Mouse (Mus musculus): ENCODE measurements around the gene St6galnac5. TPM values are rescaled to one million over a fixed set of nuclear protein-coding genes. Genes with fewer than 3 reads are reported as not detected.

The St6galnac5 gene
- total and polyA plus RNA-seq, 2 experiments: not detected

DNA sequence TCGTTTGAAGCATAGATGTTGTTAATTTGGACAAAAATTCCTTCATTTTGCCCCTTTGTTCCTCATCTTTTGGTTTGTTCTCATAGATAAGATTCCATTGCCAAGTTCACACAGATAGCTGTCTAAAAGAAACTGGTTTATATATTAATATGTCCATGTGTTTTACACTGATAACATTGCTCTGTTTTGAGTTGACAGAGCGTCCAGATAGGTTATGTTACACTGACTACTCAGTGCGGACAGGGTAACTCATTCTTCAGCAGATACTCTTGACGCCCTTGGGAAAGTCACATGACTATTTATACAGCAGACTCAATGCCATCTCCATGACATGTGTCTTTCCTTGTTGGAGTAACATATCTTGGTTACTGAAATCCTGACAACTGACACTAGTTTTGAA, 25.3 kb downstream of the St6galnac5 start:
- TF ChIP-seq CTCF (IDR thresholded peaks at IDR 0.05; ENCODE audit: low read depth, low read length) (no peak), POLR2A (IDR thresholded peaks at IDR 0.05; ENCODE audit: extremely low read depth, insufficient read depth, low read length) (no peak)
- Histone ChIP-seq H3K79me2 (ENCODE audit: control insufficient read depth, insufficient read depth, low read length) (no peaks in the 10 kb centered on the region), H3K27ac (replicated peaks; ENCODE audit: insufficient read depth, low read depth, low read length) (no peak overlapping the region), H3K27me3 (ENCODE audit: control insufficient read depth, insufficient read depth, low read length) (no peaks in the 10 kb centered on the region), H3K4me1 (ENCODE audit: control insufficient read depth, insufficient read depth, low read length) (no peaks in the 10 kb centered on the region), H3K9ac (ENCODE audit: low read depth, low read length) (no peak overlapping the region), H3K36me3 (ENCODE audit: control insufficient read depth, insufficient read depth, low read length) (no peaks in the 10 kb centered on the region), H3K4me3 (ENCODE audit: insufficient read depth, low read depth, low read length) (no peak overlapping the region)
- DNase-seq (ENCODE audit: extremely low read depth, low read depth, low spot score): no peak
- WGBS: 75% methylated on average over 4 of the region's 4 CpGs

DNA sequence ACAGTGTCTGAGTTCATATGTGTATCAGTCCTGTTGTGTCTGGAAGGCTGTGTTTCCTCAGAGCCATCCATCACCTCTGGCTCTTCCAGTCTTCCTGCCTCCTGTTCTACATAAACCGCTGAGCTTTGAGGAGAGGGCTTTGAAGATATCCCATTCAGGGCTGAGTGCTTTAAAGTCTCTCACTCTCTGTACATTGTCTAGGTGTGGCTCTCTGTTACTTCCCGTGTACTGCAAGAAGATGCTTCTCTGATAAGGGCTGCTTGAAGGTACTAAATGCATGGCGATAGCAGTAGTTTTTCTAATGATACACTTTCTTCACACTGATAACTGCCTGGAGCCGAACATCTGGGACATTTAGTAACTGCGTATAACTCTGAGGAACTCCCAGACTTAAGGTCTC, 26.0 kb downstream of the St6galnac5 start:
- WGBS: 79% methylated on average over 5 of the region's 5 CpGs
- DNase-seq (ENCODE audit: extremely low read depth, low read depth, low spot score): no peak
- Histone ChIP-seq H3K27ac (replicated peaks; ENCODE audit: insufficient read depth, low read depth, low read length) (no peak overlapping the region), H3K27me3 (ENCODE audit: control insufficient read depth, insufficient read depth, low read length) (no peaks in the 10 kb centered on the region), H3K4me1 (ENCODE audit: control insufficient read depth, insufficient read depth, low read length) (no peaks in the 10 kb centered on the region), H3K36me3 (ENCODE audit: control insufficient read depth, insufficient read depth, low read length) (no peaks in the 10 kb centered on the region), H3K79me2 (ENCODE audit: control insufficient read depth, insufficient read depth, low read length) (no peaks in the 10 kb centered on the region), H3K9ac (ENCODE audit: low read depth, low read length) (no peak overlapping the region), H3K4me3 (ENCODE audit: insufficient read depth, low read depth, low read length) (no peak overlapping the region)
- TF ChIP-seq POLR2A (IDR thresholded peaks at IDR 0.05; ENCODE audit: extremely low read depth, insufficient read depth, low read length): no peak
- no peak for TF ChIP-seq CTCF (IDR thresholded peaks at IDR 0.05; ENCODE audit: low read depth, low read length)

DNA sequence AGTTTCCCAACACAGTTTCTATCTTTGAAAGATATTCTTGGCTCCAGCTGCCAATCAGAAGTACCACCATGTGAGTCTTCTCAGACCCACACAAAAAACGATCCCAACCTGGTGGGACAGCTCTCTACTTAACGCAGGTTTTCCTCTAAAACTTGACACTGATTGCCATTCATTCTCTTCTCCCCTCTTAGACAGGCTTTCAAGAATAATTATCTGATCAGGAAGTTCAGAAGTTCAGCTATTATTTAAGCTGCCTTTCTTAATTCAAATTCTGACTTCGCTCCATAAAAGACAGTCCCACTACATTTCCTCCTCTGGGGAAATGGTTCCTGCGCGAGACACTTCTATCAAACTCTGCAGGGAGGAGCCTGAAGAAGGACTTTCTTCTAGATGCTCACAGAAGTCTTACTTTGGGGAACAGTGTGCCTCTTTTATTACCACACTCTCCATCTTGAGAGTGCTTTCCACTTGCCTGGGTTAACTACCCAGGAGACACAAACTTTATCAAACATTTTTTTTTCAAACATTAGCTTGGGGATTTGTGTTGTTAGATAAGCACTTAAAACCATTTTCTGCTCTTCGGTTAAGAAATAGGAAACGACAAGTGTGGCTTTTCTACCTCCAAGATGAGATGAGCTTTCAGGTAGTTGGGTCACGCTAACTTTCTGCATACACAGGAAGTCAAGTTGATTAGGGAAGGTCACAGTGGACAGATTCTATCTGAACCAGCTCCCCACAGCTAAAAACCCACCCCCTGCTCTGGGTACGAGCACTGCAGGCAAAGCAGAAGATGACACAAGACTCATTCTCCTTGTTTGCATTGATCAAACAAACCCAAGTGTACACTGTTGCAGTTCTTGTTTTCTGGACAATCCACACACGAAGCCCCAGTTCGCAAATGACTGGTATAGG, 30.2 kb downstream of the St6galnac5 start:
- Histone ChIP-seq H3K4me3 (ENCODE audit: insufficient read depth, low read depth, low read length) (no peak overlapping the region), H3K79me2 (ENCODE audit: control insufficient read depth, insufficient read depth, low read length) (no peaks in the 10 kb centered on the region), H3K9ac (ENCODE audit: low read depth, low read length) (no peak overlapping the region), H3K27ac (replicated peaks; ENCODE audit: insufficient read depth, low read depth, low read length) (no peak overlapping the region), H3K4me1 (ENCODE audit: control insufficient read depth, insufficient read depth, low read length) (no peaks in the 10 kb centered on the region), H3K36me3 (ENCODE audit: control insufficient read depth, insufficient read depth, low read length) (no peaks in the 10 kb centered on the region), H3K27me3 (ENCODE audit: control insufficient read depth, insufficient read depth, low read length) (no peaks in the 10 kb centered on the region)
- no peak for DNase-seq (ENCODE audit: extremely low read depth, low read depth, low spot score)
- 55% methylated on average over 11 of the region's 11 CpGs for WGBS
- no peak for TF ChIP-seq CTCF (IDR thresholded peaks at IDR 0.05; ENCODE audit: low read depth, low read length)
- TF ChIP-seq POLR2A (IDR thresholded peaks at IDR 0.05; ENCODE audit: extremely low read depth, insufficient read depth, low read length): no peak

DNA sequence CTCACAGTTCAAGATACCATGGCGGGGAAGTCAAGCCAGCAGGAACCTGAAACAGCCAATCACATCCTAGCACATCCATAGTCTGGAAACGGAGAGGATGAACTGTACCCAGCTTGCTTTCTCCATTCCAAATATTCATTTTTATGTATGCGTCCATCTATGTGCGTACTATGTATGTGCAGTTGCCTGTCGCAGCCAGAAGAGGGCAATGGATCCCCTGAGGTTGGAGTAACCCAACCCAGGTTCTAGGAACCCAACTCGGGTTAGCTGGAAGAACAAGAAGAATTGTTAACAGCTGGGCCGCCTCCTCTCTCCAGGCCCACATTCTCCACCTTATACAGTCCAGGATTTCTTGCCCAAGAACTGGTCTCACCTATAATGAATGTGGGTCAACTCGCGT, 31.1 kb downstream of the St6galnac5 start:
- Histone ChIP-seq H3K79me2 (ENCODE audit: control insufficient read depth, insufficient read depth, low read length) (no peaks in the 10 kb centered on the region), H3K27ac (replicated peaks; ENCODE audit: insufficient read depth, low read depth, low read length) (no peak overlapping the region), H3K4me3 (ENCODE audit: insufficient read depth, low read depth, low read length) (no peak overlapping the region), H3K9ac (ENCODE audit: low read depth, low read length) (no peak overlapping the region), H3K4me1 (ENCODE audit: control insufficient read depth, insufficient read depth, low read length) (no peaks in the 10 kb centered on the region), H3K27me3 (ENCODE audit: control insufficient read depth, insufficient read depth, low read length) (no peaks in the 10 kb centered on the region), H3K36me3 (ENCODE audit: control insufficient read depth, insufficient read depth, low read length) (no peaks in the 10 kb centered on the region)
- WGBS: 93% methylated on average over 9 of the region's 9 CpGs
- no peak for DNase-seq (ENCODE audit: extremely low read depth, low read depth, low spot score)
- TF ChIP-seq CTCF (IDR thresholded peaks at IDR 0.05; ENCODE audit: low read depth, low read length) (no peak), POLR2A (IDR thresholded peaks at IDR 0.05; ENCODE audit: extremely low read depth, insufficient read depth, low read length) (no peak)

DNA sequence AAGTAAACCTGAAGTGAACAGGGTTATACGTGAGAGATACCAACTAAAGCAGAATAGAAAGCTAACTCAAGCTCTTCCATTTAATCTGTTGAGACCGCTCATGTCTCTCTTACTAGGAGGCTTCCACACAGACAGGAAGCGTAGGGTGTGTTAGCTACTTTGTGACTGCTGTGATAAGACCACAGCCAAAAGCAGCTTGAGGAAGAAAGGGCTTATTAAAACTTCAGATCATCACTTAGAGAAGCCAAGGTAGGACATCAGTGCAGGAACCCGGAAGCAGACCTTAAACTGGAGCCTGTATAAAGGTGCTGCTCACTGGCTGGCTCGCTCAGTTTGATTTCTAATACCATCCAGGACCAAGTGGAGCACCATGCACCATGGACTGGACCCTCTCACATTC, 31.7 kb downstream of the St6galnac5 start:
- Histone ChIP-seq H3K27me3 (ENCODE audit: control insufficient read depth, insufficient read depth, low read length) (no peaks in the 10 kb centered on the region), H3K79me2 (ENCODE audit: control insufficient read depth, insufficient read depth, low read length) (no peaks in the 10 kb centered on the region), H3K27ac (replicated peaks; ENCODE audit: insufficient read depth, low read depth, low read length) (no peak overlapping the region), H3K36me3 (ENCODE audit: control insufficient read depth, insufficient read depth, low read length) (no peaks in the 10 kb centered on the region), H3K4me1 (ENCODE audit: control insufficient read depth, insufficient read depth, low read length) (no peaks in the 10 kb centered on the region), H3K4me3 (ENCODE audit: insufficient read depth, low read depth, low read length) (no peak overlapping the region), H3K9ac (ENCODE audit: low read depth, low read length) (no peak overlapping the region)
- TF ChIP-seq CTCF (IDR thresholded peaks at IDR 0.05; ENCODE audit: low read depth, low read length) (no peak), POLR2A (IDR thresholded peaks at IDR 0.05; ENCODE audit: extremely low read depth, insufficient read depth, low read length) (no peak)
- DNase-seq (ENCODE audit: extremely low read depth, low read depth, low spot score): no peak
- WGBS: 92% methylated on average over 5 of the region's 5 CpGs

DNA sequence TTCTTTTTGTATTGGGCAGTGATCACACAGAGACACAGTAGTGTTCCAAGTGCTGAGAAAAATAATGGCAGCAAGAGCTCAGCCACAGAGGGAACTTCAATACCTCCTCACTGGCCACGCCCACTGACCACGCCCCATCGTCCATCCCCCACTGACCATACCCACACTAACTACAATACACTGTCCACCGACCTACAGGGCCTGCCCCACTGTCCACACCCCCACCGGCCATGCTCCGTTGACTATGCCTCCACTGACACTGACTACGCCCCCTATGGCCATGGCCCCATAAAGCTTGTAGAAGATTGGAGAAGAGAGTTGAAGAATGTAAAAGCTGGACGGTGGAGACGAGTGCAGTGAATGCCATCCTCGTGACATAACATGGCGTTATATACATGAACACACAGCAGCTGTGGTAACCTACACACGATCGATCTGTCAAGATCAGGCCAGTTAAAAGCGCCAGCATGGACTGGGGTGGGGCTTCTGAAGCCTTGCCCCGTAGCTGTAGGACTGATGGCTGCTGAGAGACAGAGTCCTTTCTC, 32.7 kb downstream of the St6galnac5 start:
- TF ChIP-seq CTCF (IDR thresholded peaks at IDR 0.05; ENCODE audit: low read depth, low read length) (no peak), POLR2A (IDR thresholded peaks at IDR 0.05; ENCODE audit: extremely low read depth, insufficient read depth, low read length) (no peak)
- Histone ChIP-seq H3K4me1 (ENCODE audit: control insufficient read depth, insufficient read depth, low read length) (no peaks in the 10 kb centered on the region), H3K27me3 (ENCODE audit: control insufficient read depth, insufficient read depth, low read length) (no peaks in the 10 kb centered on the region), H3K9ac (ENCODE audit: low read depth, low read length) (no peak overlapping the region), H3K36me3 (ENCODE audit: control insufficient read depth, insufficient read depth, low read length) (no peaks in the 10 kb centered on the region), H3K79me2 (ENCODE audit: control insufficient read depth, insufficient read depth, low read length) (no peaks in the 10 kb centered on the region), H3K4me3 (ENCODE audit: insufficient read depth, low read depth, low read length) (no peak overlapping the region), H3K27ac (replicated peaks; ENCODE audit: insufficient read depth, low read depth, low read length) (no peak overlapping the region)
- no peak for DNase-seq (ENCODE audit: extremely low read depth, low read depth, low spot score)
- 90% methylated on average over 15 of the region's 15 CpGs for WGBS

Measured in liver, adult 2 months (tissue).